Mouse (Mus musculus): ENCODE measurements around the gene Bicra. TPM values are rescaled to one million over a fixed set of nuclear protein-coding genes. Genes with fewer than 3 reads are reported as not detected.
A peak's percentile ranks its signal among the peaks of the same experiment; 100 is the strongest.

The Bicra gene
- total and polyA plus RNA-seq, 2 experiments from 2014 or later = 4.1 to 7.0 TPM

DNA sequence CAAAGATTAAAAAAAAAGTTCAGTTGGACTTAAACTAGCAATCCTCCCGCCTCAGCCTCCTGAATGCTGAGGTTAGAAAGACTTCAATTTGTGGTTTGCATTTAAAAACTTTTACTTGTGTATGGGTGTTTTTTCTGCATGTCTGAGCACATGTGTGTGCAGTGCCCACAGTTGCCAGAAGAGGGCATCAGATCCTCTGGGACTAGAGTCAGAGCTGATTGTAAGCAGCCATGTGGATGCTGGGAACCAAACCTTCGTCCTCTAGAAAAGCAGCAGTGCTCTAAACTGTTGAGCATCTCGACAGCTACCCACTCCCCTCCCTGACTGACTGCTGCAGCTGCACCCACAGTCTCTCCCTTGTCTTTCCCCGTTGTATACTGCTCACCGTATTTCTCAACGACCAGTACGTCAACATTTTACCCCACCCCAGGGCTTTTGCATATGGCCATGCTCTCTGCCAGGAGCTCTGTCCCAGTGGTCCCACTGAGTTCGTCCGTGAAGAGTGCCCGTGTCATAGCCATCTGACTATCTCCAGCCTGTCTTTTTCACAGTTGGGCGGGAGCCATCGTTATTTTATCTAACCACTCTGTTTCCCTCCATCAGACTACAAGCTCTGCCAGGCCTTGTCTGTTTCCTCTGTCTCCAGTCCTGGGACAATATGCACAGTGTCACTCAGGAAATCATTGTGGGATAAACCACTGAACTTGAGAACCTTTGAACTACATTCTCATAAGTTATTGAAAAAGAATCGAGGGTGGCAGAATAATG, 94.2 kb downstream of the Bicra start:
- no peaks in the 10 kb centered on the region for H3K27me3 ChIP-seq (ENCODE audit: insufficient read depth, low read length)
- ATAC-seq (ENCODE audit: low FRiP score) = no peak
- no peak overlapping the region for H3K4me3 ChIP-seq (ENCODE audit: low read depth, low read length)
- no peaks in the 10 kb centered on the region for H3K9me3 ChIP-seq (ENCODE audit: low read length)
- no peak overlapping the region for H3K4me2 ChIP-seq (ENCODE audit: low read depth, low read length, poor library complexity, severe bottlenecking)
- TF ChIP-seq CTCF (IDR thresholded peaks at IDR 0.05) = peak; percentile 37
- DNase-seq (ENCODE audit: low spot score) = no peak
- no peaks in the 10 kb centered on the region for H3K36me3 ChIP-seq (ENCODE audit: insufficient read depth, low read length)
- WGBS = 92% methylated on average over 13 of the region's 13 CpGs
- no peak overlapping the region for H3K9ac ChIP-seq (replicated peaks; ENCODE audit: low read length, poor library complexity, severe bottlenecking)
- H3K27ac ChIP-seq (ENCODE audit: low read depth, low read length) = no peak overlapping the region
- H3K4me1 ChIP-seq (ENCODE audit: insufficient read depth, low read length) = no peaks in the 10 kb centered on the region

GRCm38 (mm10) chr7:15952416-15952815, 95.3 kb downstream of the Bicra start:
- Histone ChIP-seq H3K36me3 (ENCODE audit: insufficient read depth, low read length) (no peaks in the 10 kb centered on the region), H3K4me3 (ENCODE audit: low read depth, low read length) (no peak overlapping the region), H3K9ac (replicated peaks; ENCODE audit: low read length, poor library complexity, severe bottlenecking) (no peak overlapping the region), H3K9me3 (ENCODE audit: low read length) (no peaks in the 10 kb centered on the region), H3K4me2 (ENCODE audit: low read depth, low read length, poor library complexity, severe bottlenecking) (no peak overlapping the region), H3K27me3 (ENCODE audit: insufficient read depth, low read length) (no peaks in the 10 kb centered on the region), H3K4me1 (ENCODE audit: insufficient read depth, low read length) (no peaks in the 10 kb centered on the region), H3K27ac (ENCODE audit: low read depth, low read length) (no peak overlapping the region)
- DNase-seq (ENCODE audit: low spot score) (no peak), ATAC-seq (ENCODE audit: low FRiP score) (no peak)
- WGBS = 78% methylated on average over 3 of the region's 3 CpGs
- no peak for TF ChIP-seq CTCF (IDR thresholded peaks at IDR 0.05)

GRCm38 (mm10) chr7:15950008-15950407, 97.7 kb downstream of the Bicra start:
- WGBS = 85% methylated on average over 15 of the region's 15 CpGs
- no peak overlapping the region for H3K27ac ChIP-seq (ENCODE audit: low read depth, low read length)
- H3K4me2 ChIP-seq (ENCODE audit: low read depth, low read length, poor library complexity, severe bottlenecking) = no peak overlapping the region
- H3K9me3 ChIP-seq (ENCODE audit: low read length) = no peaks in the 10 kb centered on the region
- no peaks in the 10 kb centered on the region for H3K27me3 ChIP-seq (ENCODE audit: insufficient read depth, low read length)
- no peaks in the 10 kb centered on the region for H3K36me3 ChIP-seq (ENCODE audit: insufficient read depth, low read length)
- no peak for ATAC-seq (ENCODE audit: low FRiP score)
- no peak for TF ChIP-seq CTCF (IDR thresholded peaks at IDR 0.05)
- no peak for DNase-seq (ENCODE audit: low spot score)
- H3K4me3 ChIP-seq (ENCODE audit: low read depth, low read length) = no peak overlapping the region
- no peaks in the 10 kb centered on the region for H3K4me1 ChIP-seq (ENCODE audit: insufficient read depth, low read length)
- no peak overlapping the region for H3K9ac ChIP-seq (replicated peaks; ENCODE audit: low read length, poor library complexity, severe bottlenecking)

DNA sequence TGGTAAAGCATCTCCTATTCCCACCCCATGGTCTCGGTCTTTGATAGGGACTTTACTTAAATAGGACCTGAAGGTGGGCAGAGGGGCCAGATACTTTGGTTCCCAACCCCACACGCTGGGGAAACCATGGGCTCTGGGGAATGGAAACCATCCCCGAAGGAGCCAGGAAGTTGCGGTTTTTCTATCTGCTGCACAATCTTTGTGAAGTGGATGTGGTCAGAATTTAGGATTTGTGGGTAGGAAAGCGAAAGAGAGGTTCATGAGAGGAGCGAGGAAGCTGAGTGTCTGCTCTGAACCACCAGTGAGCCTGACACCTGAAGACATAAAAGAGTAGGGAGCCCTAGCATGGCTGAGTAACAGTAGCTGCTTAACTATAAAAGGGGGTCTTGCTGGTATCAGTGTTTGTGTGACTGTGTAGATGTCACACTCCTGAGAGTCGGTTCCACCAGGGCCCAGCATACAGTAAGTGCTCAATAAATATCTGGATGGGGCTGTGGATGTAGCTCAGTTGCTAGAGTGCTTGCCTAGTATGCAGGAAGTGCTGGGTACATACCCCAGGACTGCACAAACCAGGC, 98.4 kb downstream of the Bicra start:
- DNase-seq (ENCODE audit: low spot score) (no peak), ATAC-seq (ENCODE audit: low FRiP score) (no peak)
- Histone ChIP-seq H3K4me2 (ENCODE audit: low read depth, low read length, poor library complexity, severe bottlenecking) (no peak overlapping the region), H3K9ac (replicated peaks; ENCODE audit: low read length, poor library complexity, severe bottlenecking) (no peak overlapping the region), H3K9me3 (ENCODE audit: low read length) (no peaks in the 10 kb centered on the region), H3K4me3 (ENCODE audit: low read depth, low read length) (no peak overlapping the region), H3K27me3 (ENCODE audit: insufficient read depth, low read length) (no peaks in the 10 kb centered on the region), H3K27ac (ENCODE audit: low read depth, low read length) (no peak overlapping the region), H3K36me3 (ENCODE audit: insufficient read depth, low read length) (no peaks in the 10 kb centered on the region), H3K4me1 (ENCODE audit: insufficient read depth, low read length) (no peaks in the 10 kb centered on the region)
- no peak for TF ChIP-seq CTCF (IDR thresholded peaks at IDR 0.05)
- WGBS = 85% methylated on average over 7 of the region's 7 CpGs

GRCm38 (mm10) chr7:15948381-15948941, 99.3 kb downstream of the Bicra start:
- Histone ChIP-seq H3K4me1 (ENCODE audit: insufficient read depth, low read length) (no peaks in the 10 kb centered on the region), H3K27ac (ENCODE audit: low read depth, low read length) (no peak overlapping the region), H3K27me3 (ENCODE audit: insufficient read depth, low read length) (no peaks in the 10 kb centered on the region), H3K9ac (replicated peaks; ENCODE audit: low read length, poor library complexity, severe bottlenecking) (no peak overlapping the region), H3K9me3 (ENCODE audit: low read length) (no peaks in the 10 kb centered on the region), H3K4me3 (ENCODE audit: low read depth, low read length) (no peak overlapping the region), H3K36me3 (ENCODE audit: insufficient read depth, low read length) (0 out of 2 replicates have a peak, but pooled peaks cover 6% of the 10 kb centered on the region), H3K4me2 (ENCODE audit: low read depth, low read length, poor library complexity, severe bottlenecking) (peak overlapping the region; percentile 27; the same call in 1 of the 2 replicates)
- peak; percentile 63 for DNase-seq (ENCODE audit: low spot score)
- no peak for ATAC-seq (ENCODE audit: low FRiP score)
- peak; percentile 73 for TF ChIP-seq CTCF (IDR thresholded peaks at IDR 0.05)
- WGBS = 3% methylated on average over 23 of the region's 23 CpGs

All from midbrain, postnatal 0 days (tissue).